Mouse (Mus musculus): ENCODE measurements around the gene Snap25. TPM values are rescaled to one million over a fixed set of nuclear protein-coding genes. Genes with fewer than 3 reads are reported as not detected.

Snap25 gene
- polyA plus RNA-seq, 1 experiment from 2014 or later: 7.3 TPM

GRCm38 (mm10) chr2:136784310-136784709 lies 71.1 kb downstream of the Snap25 start:
- WGBS: 83% methylated on average over 4 of the region's 4 CpGs
- no peak overlapping the region for H3K27ac ChIP-seq
- H3K27me3 ChIP-seq: no peaks in the 10 kb centered on the region
- no peak overlapping the region for H3K9ac ChIP-seq
- no peaks in the 10 kb centered on the region for H3K9me3 ChIP-seq
- no peak overlapping the region for H3K4me3 ChIP-seq
- no peaks in the 10 kb centered on the region for H3K36me3 ChIP-seq
- no peak overlapping the region for H3K4me2 ChIP-seq (replicated peaks)
- ATAC-seq (ENCODE audit: insufficient number of reproducible peaks, insufficient read depth, low FRiP score, low TSS enrichment): no peak
- H3K4me1 ChIP-seq: no peaks in the 10 kb centered on the region

DNA sequence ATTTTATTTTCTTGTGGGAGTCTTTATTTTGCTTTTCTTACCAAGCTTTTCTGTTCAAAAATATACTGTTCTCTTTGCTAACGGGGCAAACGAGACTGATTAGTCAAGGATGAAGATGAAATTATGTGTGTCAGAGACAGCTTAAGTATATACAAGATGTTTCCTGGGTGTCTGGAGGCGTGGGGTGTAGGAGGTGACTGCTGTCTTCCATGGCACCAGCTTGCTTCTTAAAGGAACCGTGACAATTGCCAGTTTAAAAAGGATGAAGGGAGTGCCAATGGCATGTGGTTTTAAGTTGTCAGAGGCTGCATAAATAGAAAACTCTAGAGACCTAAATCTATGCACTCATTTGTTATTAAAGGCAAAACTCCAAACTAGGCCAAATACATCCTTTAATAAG lies 75.1 kb downstream of the Snap25 start:
- Histone ChIP-seq H3K9ac (no peak overlapping the region), H3K9me3 (no peaks in the 10 kb centered on the region), H3K4me2 (replicated peaks) (no peak overlapping the region), H3K4me3 (no peak overlapping the region), H3K27ac (no peak overlapping the region), H3K27me3 (no peaks in the 10 kb centered on the region), H3K4me1 (no peaks in the 10 kb centered on the region), H3K36me3 (no peaks in the 10 kb centered on the region)
- no peak for ATAC-seq (ENCODE audit: insufficient number of reproducible peaks, insufficient read depth, low FRiP score, low TSS enrichment)
- 60% methylated on average over 4 of the region's 4 CpGs for WGBS

GRCm38 (mm10) chr2:136796518-136796917 lies 83.3 kb downstream of the Snap25 start:
- H3K4me2 ChIP-seq (replicated peaks): no peak overlapping the region
- no peaks in the 10 kb centered on the region for H3K36me3 ChIP-seq
- no peak overlapping the region for H3K9ac ChIP-seq
- 91% methylated on average over 1 of the region's 1 CpGs for WGBS
- H3K4me1 ChIP-seq: no peaks in the 10 kb centered on the region
- no peak overlapping the region for H3K4me3 ChIP-seq
- no peak for ATAC-seq (ENCODE audit: insufficient number of reproducible peaks, insufficient read depth, low FRiP score, low TSS enrichment)
- no peak overlapping the region for H3K27ac ChIP-seq
- no peaks in the 10 kb centered on the region for H3K27me3 ChIP-seq
- no peaks in the 10 kb centered on the region for H3K9me3 ChIP-seq

DNA sequence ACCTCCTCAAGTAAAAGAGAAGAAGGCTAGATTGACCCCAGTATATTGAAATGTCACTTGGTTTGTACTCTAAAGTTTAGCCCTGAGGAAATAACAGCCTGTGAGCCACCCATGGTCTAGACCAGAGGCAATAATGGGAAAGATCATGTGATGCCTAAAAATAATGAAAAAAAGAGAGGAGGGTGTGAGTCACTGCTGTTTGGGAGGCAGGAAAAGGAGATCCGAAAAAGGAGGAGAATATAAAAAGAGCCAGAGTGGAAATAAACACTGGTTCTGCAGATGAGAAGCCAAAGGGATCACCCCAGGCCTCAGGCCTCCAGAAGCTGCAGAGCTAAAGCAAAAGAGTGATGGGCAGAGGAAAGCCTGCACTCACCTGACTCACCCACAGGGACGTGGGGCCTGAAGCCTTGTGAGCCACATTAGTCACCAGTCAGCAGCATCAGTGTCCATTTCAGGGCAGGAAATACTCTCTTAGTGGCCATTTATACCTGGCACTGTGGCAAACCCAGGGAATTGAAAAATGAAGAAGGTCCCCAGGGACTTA lies 85.7 kb downstream of the Snap25 start:
- Histone ChIP-seq H3K36me3 (no peaks in the 10 kb centered on the region), H3K27ac (no peak overlapping the region), H3K4me1 (no peaks in the 10 kb centered on the region), H3K4me2 (replicated peaks) (no peak overlapping the region), H3K9me3 (no peaks in the 10 kb centered on the region), H3K4me3 (no peak overlapping the region), H3K27me3 (no peaks in the 10 kb centered on the region), H3K9ac (no peak overlapping the region)
- no peak for ATAC-seq (ENCODE audit: insufficient number of reproducible peaks, insufficient read depth, low FRiP score, low TSS enrichment)
- WGBS: 70% methylated on average over 2 of the region's 2 CpGs

DNA sequence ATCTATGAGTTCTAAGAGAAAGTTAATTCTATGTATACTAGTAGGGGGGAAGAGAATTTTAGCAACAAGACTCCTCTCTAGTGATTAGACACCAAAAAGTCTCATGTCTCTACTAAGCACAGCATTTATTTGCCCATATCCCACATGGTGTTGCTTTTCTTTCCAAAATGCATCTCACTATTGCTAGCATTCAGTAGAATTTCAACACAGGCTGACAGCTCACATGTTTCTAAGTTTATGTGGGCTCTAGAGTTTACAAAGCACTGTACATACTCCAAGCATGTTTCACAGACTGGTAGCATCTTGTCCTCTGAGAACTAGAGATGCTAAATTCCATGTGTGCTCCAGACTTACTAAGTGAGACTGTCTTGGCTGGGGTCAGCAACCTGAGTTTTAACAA lies 87.8 kb downstream of the Snap25 start:
- no peak for ATAC-seq (ENCODE audit: insufficient number of reproducible peaks, insufficient read depth, low FRiP score, low TSS enrichment)
- H3K4me2 ChIP-seq (replicated peaks): no peak overlapping the region
- no peaks in the 10 kb centered on the region for H3K36me3 ChIP-seq

DNA sequence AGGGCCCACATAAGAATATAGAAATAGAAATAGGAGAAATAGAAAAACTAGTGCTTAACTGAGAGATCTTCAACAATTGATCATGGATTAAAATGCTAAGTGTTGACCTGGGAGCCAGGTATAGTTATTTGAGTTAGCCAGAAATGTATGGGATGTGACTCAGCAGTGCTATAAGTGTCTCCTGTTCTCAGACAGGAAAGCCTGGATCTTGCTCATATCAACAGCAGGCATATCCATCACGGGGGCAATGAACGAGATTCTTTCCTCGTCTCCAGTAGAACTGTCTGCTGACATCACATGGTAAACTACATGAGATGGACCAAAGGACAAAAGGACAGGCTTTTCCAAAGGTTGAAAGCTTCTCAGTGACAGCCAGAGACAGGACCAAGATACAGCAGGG lies 88.8 kb downstream of the Snap25 start:
- no peaks in the 10 kb centered on the region for H3K36me3 ChIP-seq
- H3K4me2 ChIP-seq (replicated peaks): no peak overlapping the region
- no peak overlapping the region for H3K4me3 ChIP-seq
- ATAC-seq (ENCODE audit: insufficient number of reproducible peaks, insufficient read depth, low FRiP score, low TSS enrichment): no peak
- no peaks in the 10 kb centered on the region for H3K9me3 ChIP-seq
- 83% methylated on average over 3 of the region's 3 CpGs for WGBS
- H3K9ac ChIP-seq: no peak overlapping the region
- no peaks in the 10 kb centered on the region for H3K4me1 ChIP-seq
- H3K27me3 ChIP-seq: no peaks in the 10 kb centered on the region
- H3K27ac ChIP-seq: no peak overlapping the region

More for the DNA sequence above, 87.8 kb downstream of the Snap25 start:
- Histone ChIP-seq H3K9me3 (no peaks in the 10 kb centered on the region), H3K4me1 (no peaks in the 10 kb centered on the region), H3K4me3 (no peak overlapping the region), H3K27me3 (no peaks in the 10 kb centered on the region), H3K27ac (no peak overlapping the region), H3K9ac (no peak overlapping the region)

DNA sequence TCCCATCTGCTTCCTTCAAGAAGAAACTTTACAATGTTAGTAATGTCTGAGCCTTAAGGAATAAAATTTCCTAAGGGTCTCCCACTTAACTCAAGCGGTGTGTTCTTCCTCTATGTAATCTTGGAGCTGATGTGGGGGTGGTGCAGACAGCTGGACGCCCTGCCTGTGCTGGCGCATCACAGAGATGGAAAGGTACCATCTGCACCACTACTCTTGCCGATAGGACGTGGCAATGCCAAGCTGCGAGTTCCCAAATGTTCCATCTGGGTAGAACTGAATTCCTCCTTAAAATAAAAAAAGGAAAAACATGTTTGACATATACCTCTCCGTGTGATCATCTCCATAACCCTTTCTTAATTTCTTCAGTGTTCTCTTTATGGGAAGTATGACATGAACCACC lies 89.9 kb downstream of the Snap25 start:
- no peak overlapping the region for H3K27ac ChIP-seq
- no peaks in the 10 kb centered on the region for H3K27me3 ChIP-seq
- peaks cover 6% of the 10 kb centered on the region; the same call in 1 of the 2 replicates for H3K4me1 ChIP-seq
- 84% methylated on average over 7 of the region's 7 CpGs for WGBS
- no peak overlapping the region for H3K4me2 ChIP-seq (replicated peaks)
- no peaks in the 10 kb centered on the region for H3K9me3 ChIP-seq
- no peak overlapping the region for H3K4me3 ChIP-seq
- no peaks in the 10 kb centered on the region for H3K36me3 ChIP-seq
- no peak for ATAC-seq (ENCODE audit: insufficient number of reproducible peaks, insufficient read depth, low FRiP score, low TSS enrichment)
- H3K9ac ChIP-seq: no peak overlapping the region

DNA sequence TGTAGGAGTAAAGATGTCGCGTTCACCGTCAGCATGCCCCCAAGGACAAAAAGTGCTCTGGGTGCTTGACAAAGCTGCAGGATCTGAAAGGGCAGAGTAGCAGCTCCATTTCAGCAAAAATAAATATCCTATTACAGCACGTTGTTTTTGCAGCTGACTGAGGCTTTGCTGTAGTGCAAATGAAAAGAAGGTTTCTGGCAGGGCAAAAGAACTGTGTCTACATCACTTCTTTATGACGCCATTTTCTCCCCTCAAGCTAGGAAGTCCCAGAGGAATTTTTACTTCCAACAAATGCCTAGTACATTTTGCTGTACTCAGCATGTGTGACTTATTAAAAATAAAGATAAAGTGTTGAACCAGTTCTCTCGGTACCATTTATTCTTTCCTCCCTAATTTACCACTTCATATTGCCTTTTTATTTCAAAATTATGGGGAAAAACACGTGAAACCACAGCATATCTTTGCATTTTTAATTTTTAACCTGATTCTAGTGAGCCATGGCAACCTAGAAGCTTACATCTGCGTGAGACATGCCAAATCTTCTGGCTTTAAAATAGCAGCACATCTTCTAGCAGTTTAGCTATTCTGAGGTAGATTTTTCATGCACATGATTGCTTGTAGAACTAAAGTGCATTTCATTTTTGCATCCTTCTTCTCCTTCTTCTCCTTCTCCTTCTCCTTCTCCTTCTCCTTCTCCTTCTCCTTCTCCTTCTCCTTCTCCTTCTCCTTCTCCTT lies 94.9 kb downstream of the Snap25 start:
- H3K27ac ChIP-seq: 0 out of 2 replicates have a peak overlapping the region, but pooled peaks have one; percentile 30
- no peak for ATAC-seq (ENCODE audit: insufficient number of reproducible peaks, insufficient read depth, low FRiP score, low TSS enrichment)
- no peak overlapping the region for H3K4me2 ChIP-seq (replicated peaks)
- H3K4me1 ChIP-seq: peaks cover 6% of the 10 kb centered on the region; the same call in 1 of the 2 replicates
- no peaks in the 10 kb centered on the region for H3K36me3 ChIP-seq
- 41% methylated on average over 8 of the region's 8 CpGs for WGBS
- H3K27me3 ChIP-seq: no peaks in the 10 kb centered on the region
- no peak overlapping the region for H3K4me3 ChIP-seq
- H3K9me3 ChIP-seq: no peaks in the 10 kb centered on the region
- no peak overlapping the region for H3K9ac ChIP-seq

- Histone ChIP-seq H3K36me3 (no peaks in the 10 kb centered on the region), H3K27me3 (no peaks in the 10 kb centered on the region), H3K27ac (no peak overlapping the region), H3K4me2 (replicated peaks) (no peak overlapping the region), H3K4me3 (no peak overlapping the region), H3K4me1 (peaks cover 6% of the 10 kb centered on the region; the same call in 1 of the 2 replicates), H3K9me3 (no peaks in the 10 kb centered on the region), H3K9ac (no peak overlapping the region)
- WGBS: 95% methylated on average over 1 of the region's 1 CpGs
- no peak for ATAC-seq (ENCODE audit: insufficient number of reproducible peaks, insufficient read depth, low FRiP score, low TSS enrichment)
Measured at GRCm38 (mm10) chr2:136811331-136811730, 98.1 kb downstream of the Snap25 start.

DNA sequence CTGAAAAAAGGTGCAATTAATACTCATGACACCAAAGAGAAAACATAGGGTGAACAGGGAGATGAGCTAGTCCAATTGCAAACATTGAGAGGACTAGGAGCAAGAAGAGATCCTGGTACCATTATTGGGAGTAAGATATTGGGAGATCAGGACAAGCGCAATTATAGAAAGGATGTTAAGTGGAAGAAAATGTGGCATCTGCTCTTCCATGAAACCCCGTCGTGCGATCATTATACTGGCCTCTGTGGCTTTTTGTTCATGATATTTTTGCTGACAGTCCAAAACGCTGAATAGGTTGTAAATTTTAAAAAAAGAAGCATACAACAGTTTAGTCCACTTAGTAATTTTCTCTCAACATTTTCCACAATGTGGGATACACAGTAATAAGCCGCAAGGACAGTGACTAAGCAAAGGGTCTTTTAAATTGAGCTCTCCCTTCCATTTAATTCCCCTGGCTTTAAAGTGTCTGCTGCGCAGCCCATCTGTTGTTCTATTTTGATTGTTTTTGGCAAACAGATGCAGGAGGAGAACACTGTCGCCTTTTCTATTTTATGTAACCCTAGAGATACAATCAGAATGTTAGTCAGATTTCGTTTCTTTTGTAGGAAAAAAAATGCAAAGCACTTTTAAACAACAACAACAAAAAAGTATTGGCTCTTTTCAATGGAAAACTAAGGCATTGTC lies 103.6 kb downstream of the Snap25 start:
- H3K4me3 ChIP-seq: no peak overlapping the region
- no peaks in the 10 kb centered on the region for H3K9me3 ChIP-seq
- 84% methylated on average over 9 of the region's 9 CpGs for WGBS
- no peak overlapping the region for H3K27ac ChIP-seq
- H3K4me1 ChIP-seq: no peaks in the 10 kb centered on the region
- no peaks in the 10 kb centered on the region for H3K27me3 ChIP-seq
- no peak for ATAC-seq (ENCODE audit: insufficient number of reproducible peaks, insufficient read depth, low FRiP score, low TSS enrichment)
- no peak overlapping the region for H3K9ac ChIP-seq
- no peak overlapping the region for H3K4me2 ChIP-seq (replicated peaks)
- H3K36me3 ChIP-seq: no peaks in the 10 kb centered on the region

DNA sequence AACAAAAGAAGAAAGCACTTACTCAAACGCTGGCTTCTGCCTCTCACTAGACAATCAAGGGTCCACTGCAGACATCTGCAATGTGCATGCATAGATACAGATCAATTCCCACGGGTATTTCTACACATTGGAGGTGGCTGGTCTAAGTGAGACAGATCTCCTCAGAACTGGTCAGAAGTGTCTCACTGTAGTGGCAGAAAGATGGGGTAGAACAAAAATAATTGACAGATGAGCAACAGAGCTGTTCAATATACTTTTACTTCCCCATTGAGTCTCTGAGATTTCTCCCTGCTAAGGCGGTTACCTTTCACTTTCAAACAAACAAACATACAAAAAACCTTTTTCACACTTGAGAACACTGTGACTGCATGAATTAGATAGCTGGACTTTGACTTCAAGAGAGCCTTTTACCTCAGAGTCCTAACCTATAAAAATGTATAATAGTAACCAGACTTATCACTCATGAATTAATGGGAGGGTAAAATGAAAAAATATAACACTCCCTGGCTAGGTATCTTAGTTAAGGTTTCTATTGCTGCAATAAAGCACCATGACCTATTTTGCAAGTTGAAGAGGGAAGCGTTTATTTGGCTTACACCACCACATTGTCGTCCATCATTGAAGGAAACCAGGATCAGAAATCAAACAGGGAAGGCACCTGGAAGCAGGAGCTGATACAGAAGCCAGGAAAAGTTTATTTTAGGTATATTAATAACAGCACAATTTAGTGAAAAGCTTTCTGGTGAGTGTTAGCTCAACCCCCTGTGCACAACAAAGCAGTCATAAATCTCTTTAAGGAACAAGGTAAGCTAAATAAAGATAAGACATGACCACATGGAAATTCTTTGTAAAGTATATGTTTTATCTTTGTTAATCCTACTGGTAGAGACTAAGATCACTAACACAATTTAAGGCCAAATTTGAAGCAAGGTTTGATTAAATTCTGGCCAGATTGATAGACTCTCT lies 110.8 kb downstream of the Snap25 start:
- no peak overlapping the region for H3K27ac ChIP-seq
- no peak overlapping the region for H3K9ac ChIP-seq
- H3K4me3 ChIP-seq: no peak overlapping the region
- WGBS: 65% methylated on average over 5 of the region's 5 CpGs
- H3K4me1 ChIP-seq: no peaks in the 10 kb centered on the region
- H3K36me3 ChIP-seq: no peaks in the 10 kb centered on the region
- H3K27me3 ChIP-seq: no peaks in the 10 kb centered on the region
- H3K9me3 ChIP-seq: no peaks in the 10 kb centered on the region
- no peak overlapping the region for H3K4me2 ChIP-seq (replicated peaks)
- ATAC-seq (ENCODE audit: insufficient number of reproducible peaks, insufficient read depth, low FRiP score, low TSS enrichment): no peak

Measured in embryonic facial prominence, embryonic 12.5 days (tissue).